Mouse (Mus musculus) right cerebral cortex, postnatal 25 days (tissue): ENCODE data around the gene Sorl1.
A peak's percentile ranks its signal among the peaks of the same experiment; 100 is the strongest.

ENCODE experiments used
- DNase-seq: peaks from one replicate; pipeline ENCODE4 v3.0.0; 2022

The Sorl1 gene

GRCm38 (mm10) chr9:41950109-41950990 is 173.7 kb downstream of the Sorl1 start:
- DNase-seq = peak; percentile 85

GRCm38 (mm10) chr9:41949476-41949875 is 174.6 kb downstream of the Sorl1 start:
- DNase-seq = no peak

GRCm38 (mm10) chr9:41944964-41945363 is 179.1 kb downstream of the Sorl1 start:
- no peak for DNase-seq

GRCm38 (mm10) chr9:41942970-41943635 is 181.0 kb downstream of the Sorl1 start:
- no peak for DNase-seq

GRCm38 (mm10) chr9:41940311-41940853 is 183.7 kb downstream of the Sorl1 start:
- DNase-seq = no peak

GRCm38 (mm10) chr9:41938449-41938848 is 185.6 kb downstream of the Sorl1 start:
- no peak for DNase-seq

GRCm38 (mm10) chr9:41937967-41938348 is 186.1 kb downstream of the Sorl1 start:
- no peak for DNase-seq

GRCm38 (mm10) chr9:41937341-41937966 is 186.6 kb downstream of the Sorl1 start:
- no peak for DNase-seq

- no peak for DNase-seq
Measured at GRCm38 (mm10) chr9:41936598-41936997, 187.5 kb downstream of the Sorl1 start.

- no peak for DNase-seq
Measured at GRCm38 (mm10) chr9:41935979-41936378, 188.1 kb downstream of the Sorl1 start.

- peak; percentile 73 for DNase-seq
Measured at GRCm38 (mm10) chr9:41935373-41935971, 188.6 kb downstream of the Sorl1 start.

GRCm38 (mm10) chr9:41934848-41935372 is 189.2 kb downstream of the Sorl1 start:
- DNase-seq = no peak

GRCm38 (mm10) chr9:41929986-41930385 is 194.1 kb downstream of the Sorl1 start:
- no peak for DNase-seq

GRCm38 (mm10) chr9:41925721-41926120 is 198.4 kb downstream of the Sorl1 start:
- DNase-seq = no peak

- no peak for DNase-seq
Measured at GRCm38 (mm10) chr9:41924140-41924539, 200.0 kb downstream of the Sorl1 start.

GRCm38 (mm10) chr9:41922416-41922815 is 201.7 kb downstream of the Sorl1 start:
- no peak for DNase-seq

GRCm38 (mm10) chr9:41918657-41919380 is 205.3 kb downstream of the Sorl1 start:
- DNase-seq = no peak

GRCm38 (mm10) chr9:41918155-41918554 is 205.9 kb downstream of the Sorl1 start:
- no peak for DNase-seq

- no peak for DNase-seq
Measured at GRCm38 (mm10) chr9:41915571-41915970, 208.5 kb downstream of the Sorl1 start.
